Mouse (Mus musculus) small intestine, adult 2 months (tissue): ENCODE results near the gene Pelp1.
"Not testable (repeated sequence)": the region's sequence is repeated elsewhere in the genome, so short reads cannot be mapped to it uniquely, and the experiment has no call there.

Experiments
- CTCF ChIP-seq: fragments of 200-500 bp; IDR thresholded peaks from 2 replicates; pipeline ENCODE4 v1.5.1; 2012; ENCODE audit warnings: low read depth, mild to moderate bottlenecking, control low read depth, inconsistent platforms, low read length, moderate library complexity, mixed read lengths; ENCODE audit not compliant: insufficient replicate concordance, insufficient read length; ENCODE audit errors: extremely low read depth
- POLR2A ChIP-seq: fragments of 200-500 bp; IDR thresholded peaks from 2 replicates; pipeline ENCODE4 v1.6.1; 2012; ENCODE audit warnings: low read depth, mild to moderate bottlenecking, control low read depth, inconsistent platforms, low read length, moderate library complexity

DNA sequence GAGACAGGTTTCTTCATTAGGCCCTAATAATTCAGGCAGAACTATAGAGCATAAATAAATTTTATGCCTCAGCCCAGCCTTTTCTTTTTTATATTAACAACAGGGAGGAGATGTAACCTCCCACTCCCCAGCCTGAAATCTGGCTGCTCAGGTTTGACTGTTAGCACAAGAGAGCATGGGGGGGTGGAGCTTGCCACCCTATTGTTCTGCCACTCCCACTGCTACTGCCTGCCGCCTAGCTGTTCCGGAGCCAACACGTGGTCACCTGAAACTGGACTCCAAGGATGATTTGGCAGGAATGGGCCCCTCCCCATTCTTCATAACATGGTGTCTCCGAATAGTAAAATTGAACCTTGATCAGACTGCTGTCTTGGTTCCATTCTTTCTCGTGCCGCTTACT, 42.1 kb downstream of the Pelp1 start:
- TF ChIP-seq CTCF, POLR2A: not testable (repeated sequence)
